Mouse (Mus musculus) layer of hippocampus, postnatal 14 days (tissue): ENCODE measurements at regions not wholly inside any gene's neighbourhood (a gene's known extent, or its start where the extent isn't known, plus 50 kb on each side); places are given as distances from the start of the nearest gene placed in this dataset.
"Not testable (repeated sequence)": the region's sequence is repeated elsewhere in the genome, so short reads cannot be mapped to it uniquely, and the experiment has no call there.

Experiments
- DNase-seq, 2 experiments: peaks; one replicate each; pipeline ENCODE4 v3.0.0; 2021 to 2022; ENCODE audit warnings: low spot score in 2 of 2, mixed read lengths in 1 of 2

- DNase-seq, result no peak
These were observed 349.5 kb upstream of the Tbl1xr1 start for GRCm38 (mm10) chr3:21726747-21727505.

- DNase-seq, result no peak
These were observed 348.4 kb upstream of the Tbl1xr1 start for GRCm38 (mm10) chr3:21728019-21728418.

GRCm38 (mm10) chr3:21729328-21729727 lies 347.1 kb upstream of the Tbl1xr1 start:
- no peak for DNase-seq

GRCm38 (mm10) chr3:21735688-21736087 lies 340.8 kb upstream of the Tbl1xr1 start:
- DNase-seq, result not testable (repeated sequence)

GRCm38 (mm10) chr3:21739720-21740119 lies 336.7 kb upstream of the Tbl1xr1 start:
- no peak for DNase-seq

GRCm38 (mm10) chr3:21744107-21744506 lies 332.3 kb upstream of the Tbl1xr1 start:
- no peak for DNase-seq

- DNase-seq, result no peak
These were observed 315.8 kb upstream of the Tbl1xr1 start for GRCm38 (mm10) chr3:21760516-21761218.

- DNase-seq, result no peak
These were observed 315.2 kb upstream of the Tbl1xr1 start for GRCm38 (mm10) chr3:21761219-21761600.

GRCm38 (mm10) chr3:21761909-21762308 lies 314.5 kb upstream of the Tbl1xr1 start:
- DNase-seq, result no peak

GRCm38 (mm10) chr3:21768081-21768480 lies 308.4 kb upstream of the Tbl1xr1 start:
- no peak for DNase-seq

- DNase-seq, result no peak
These were observed 306.4 kb upstream of the Tbl1xr1 start for GRCm38 (mm10) chr3:21769920-21770547.

- DNase-seq, result peak in 1 of 2 experiments; percentile 6
These were observed 304.6 kb upstream of the Tbl1xr1 start for GRCm38 (mm10) chr3:21771752-21772298.

GRCm38 (mm10) chr3:21774172-21774842 lies 302.1 kb upstream of the Tbl1xr1 start:
- no peak for DNase-seq

GRCm38 (mm10) chr3:21778789-21779188 lies 297.7 kb upstream of the Tbl1xr1 start:
- DNase-seq, result no peak

- DNase-seq, result no peak
These were observed 284.3 kb upstream of the Tbl1xr1 start for GRCm38 (mm10) chr3:21791983-21792631.

GRCm38 (mm10) chr3:21798139-21798538 lies 278.3 kb upstream of the Tbl1xr1 start:
- DNase-seq, result peak in 1 of 2 experiments; percentile 6

GRCm38 (mm10) chr3:21803886-21804285 lies 272.6 kb upstream of the Tbl1xr1 start:
- not testable (repeated sequence) for DNase-seq

GRCm38 (mm10) chr3:21806494-21807157 lies 269.8 kb upstream of the Tbl1xr1 start:
- DNase-seq, result no peak

- DNase-seq, result no peak
These were observed 267.9 kb upstream of the Tbl1xr1 start for GRCm38 (mm10) chr3:21808539-21808938.
